Mouse (Mus musculus): ENCODE data around the gene Vav2.

- TF ChIP-seq CTCF (IDR thresholded peaks at IDR 0.05; ENCODE audit: borderline replicate concordance, control insufficient read depth, extremely low read depth, insufficient read depth, low read length, poor library complexity) (no peak), POLR2A (IDR thresholded peaks at IDR 0.05; ENCODE audit: control insufficient read depth, extremely low read depth, insufficient read depth, low read length, poor library complexity) (no peak)
Observed at GRCm38 (mm10) chr2:27329386-27330060, 97.3 kb downstream of the Vav2 start.

Data from thymus, adult 2 months (tissue).